18 mouse cellular contexts compared by ENCODE assay signal in genomic region chr2:25583571-25583970, GRCm38 (mm10). TPM values are rescaled to one million over a fixed set of nuclear protein-coding genes. Genes with fewer than 3 reads are reported as not detected.
DNase-seq lines count a peak whose midpoint lies in the region; ATAC-seq lines count a peak whose summit lies in the region.
"Had no signal": no experiment of that assay in that cellular context is flagged by ENCODE, and none has a peak within 500 bp of the region (broad histone marks: within the 10 kb centered on the region; RNA-seq: fewer than 3 reads in every experiment).

No protein-coding gene starts in this region.

- H3K36me3 ChIP-seq in hindbrain, embryonic 12.5 days, result peaks cover 55% of the 10 kb centered on the region
- H3K36me3 ChIP-seq in hindbrain, embryonic 11.5 days (ENCODE audit: control insufficient read depth, insufficient read depth, low read length), result no peaks in the 10 kb centered on the region
- peaks cover 25% of the 10 kb centered on the region for H3K36me3 ChIP-seq in hindbrain, embryonic 15.5 days
- peaks cover 63% of the 10 kb centered on the region for H3K36me3 ChIP-seq in forebrain, embryonic 10.5 days (replicated peaks)

- no peaks in the 10 kb centered on the region for H3K9me3 ChIP-seq in hindbrain, embryonic 12.5 days (replicated peaks)
- no peaks in the 10 kb centered on the region for H3K9me3 ChIP-seq in hindbrain, embryonic 11.5 days (ENCODE audit: control insufficient read depth, low read length)
- H3K9me3 ChIP-seq in hindbrain, embryonic 15.5 days, result no peaks in the 10 kb centered on the region
- no peaks in the 10 kb centered on the region for H3K9me3 ChIP-seq in forebrain, embryonic 10.5 days
- H3K9me3 ChIP-seq: embryonic facial prominence, embryonic 13.5 days; heart, embryonic 15.5 days; limb, embryonic 15.5 days; midbrain, embryonic 10.5 days; stomach, embryonic 15.5 days had no signal

- ATAC-seq in hindbrain, embryonic 12.5 days (ENCODE audit: low FRiP score), result no peak
- ATAC-seq in hindbrain, embryonic 11.5 days (ENCODE audit: low FRiP score), result no peak
- ATAC-seq in hindbrain, embryonic 15.5 days (ENCODE audit: low FRiP score, low read depth), result no peak

- H3K27me3 ChIP-seq in hindbrain, embryonic 12.5 days, result peaks cover 28% of the 10 kb centered on the region
- H3K27me3 ChIP-seq in hindbrain, embryonic 11.5 days (ENCODE audit: control insufficient read depth, insufficient read depth, low read length), result peaks cover 26% of the 10 kb centered on the region
- peaks cover 24% of the 10 kb centered on the region for H3K27me3 ChIP-seq in hindbrain, embryonic 15.5 days
- peaks cover 31% of the 10 kb centered on the region for H3K27me3 ChIP-seq in forebrain, embryonic 10.5 days (ENCODE audit: poor library complexity, severe bottlenecking)

- no peak overlapping the region for H3K9ac ChIP-seq in hindbrain, embryonic 12.5 days
- H3K9ac ChIP-seq in hindbrain, embryonic 11.5 days (ENCODE audit: low read depth, low read length), result no peak overlapping the region
- no peak overlapping the region for H3K9ac ChIP-seq in hindbrain, embryonic 15.5 days
- H3K9ac ChIP-seq: heart, embryonic 15.5 days; limb, embryonic 15.5 days; lung, embryonic 14.5 days; stomach, embryonic 15.5 days had no signal

- H3K27ac ChIP-seq in hindbrain, embryonic 12.5 days, result 0 out of 2 replicates have a peak overlapping the region, but pooled peaks have one; percentile 7
- H3K27ac ChIP-seq in hindbrain, embryonic 11.5 days (ENCODE audit: low read depth, low read length), result no peak overlapping the region
- peak overlapping the region; percentile 34; the same call in 1 of the 2 replicates for H3K27ac ChIP-seq in hindbrain, embryonic 15.5 days (replicated peaks)
- H3K27ac ChIP-seq in forebrain, embryonic 10.5 days, result no peak overlapping the region
- H3K27ac ChIP-seq: heart, adult 2 months; heart, embryonic 15.5 days; limb, embryonic 15.5 days; midbrain, embryonic 10.5 days; stomach, embryonic 15.5 days had no signal

- WGBS in hindbrain, embryonic 12.5 days, result 78% methylated on average over 4 of the region's 4 CpGs
- WGBS in hindbrain, embryonic 11.5 days, result 76% methylated on average over 4 of the region's 4 CpGs
- WGBS in hindbrain, embryonic 15.5 days, result 68% methylated on average over 4 of the region's 4 CpGs
- WGBS in forebrain, embryonic 10.5 days, result 80% methylated on average over 4 of the region's 4 CpGs

- H3K4me1 ChIP-seq in hindbrain, embryonic 12.5 days, result peaks cover 44% of the 10 kb centered on the region
- H3K4me1 ChIP-seq in hindbrain, embryonic 11.5 days (replicated peaks; ENCODE audit: control insufficient read depth, insufficient read depth, low read length), result peaks cover 3% of the 10 kb centered on the region
- H3K4me1 ChIP-seq in hindbrain, embryonic 15.5 days (replicated peaks), result peaks cover 51% of the 10 kb centered on the region
- H3K4me1 ChIP-seq in forebrain, embryonic 10.5 days, result peaks cover 43% of the 10 kb centered on the region

- no peak overlapping the region for H3K4me3 ChIP-seq in hindbrain, embryonic 12.5 days
- no peak overlapping the region for H3K4me3 ChIP-seq in hindbrain, embryonic 11.5 days (ENCODE audit: low read depth, low read length)
- H3K4me3 ChIP-seq in hindbrain, embryonic 15.5 days, result no peak overlapping the region
- H3K4me3 ChIP-seq in forebrain, embryonic 10.5 days, result no peak overlapping the region
- H3K4me3 ChIP-seq: embryonic facial prominence, embryonic 13.5 days; heart, adult 2 months; heart, embryonic 15.5 days; limb, embryonic 15.5 days; midbrain, embryonic 10.5 days; stomach, embryonic 15.5 days had no signal

- no peak overlapping the region for H3K4me2 ChIP-seq in hindbrain, embryonic 12.5 days (replicated peaks)
- no peak overlapping the region for H3K4me2 ChIP-seq in hindbrain, embryonic 11.5 days (replicated peaks; ENCODE audit: low read depth, low read length)
- no peak overlapping the region for H3K4me2 ChIP-seq in hindbrain, embryonic 15.5 days
- H3K4me2 ChIP-seq: embryonic facial prominence, embryonic 13.5 days; heart, embryonic 15.5 days; limb, embryonic 15.5 days; lung, embryonic 14.5 days; stomach, embryonic 15.5 days had no signal

- DNase-seq in hindbrain, embryonic 11.5 days (ENCODE audit: low spot score), result no peak
- peak; percentile 45 to 49 for DNase-seq in right cerebral cortex, postnatal 10 days (ENCODE audit: low spot score in 2 of 2)
- no peak for DNase-seq in right cerebral cortex, postnatal 36 days (ENCODE audit: low spot score in 2 of 2)
- DNase-seq in T-cell, adult 2 months (ENCODE audit: low spot score), result no peak
- no peak for DNase-seq in forebrain, embryonic 10.5 days (ENCODE audit: extremely low spot score, low spot score)
- DNase-seq: gastrocnemius, postnatal 10 days; kidney, adult 18-20 months; kidney, postnatal 10 days; lung, embryonic 14.5 days; lung, postnatal 4 days had no signal

RNA-seq across cellular contexts. Expression of gene Ajm1, which starts 2.0 kb away (rescaled TPM):
- polyA plus RNA-seq in hindbrain, embryonic 12.5 days (2016; fragmentation: Nextera tagmentation; extraction: Ambion mirVana), result 2.4 and 3.1 TPM in 2 replicates
- 0.38 and 0.59 TPM in 2 replicates for polyA plus RNA-seq in hindbrain, embryonic 11.5 days (2014; fragmentation: Nextera tagmentation; extraction: Ambion mirVana)
- polyA plus RNA-seq in hindbrain, embryonic 15.5 days (2015; fragmentation: Nextera tagmentation; extraction: Ambion mirVana), result 14.5 and 16.5 TPM in 2 replicates
- 0.02 TPM in 1 of 2 replicates, not detected in the other for polyA plus RNA-seq in forebrain, embryonic 10.5 days (2016; fragmentation: Nextera tagmentation; extraction: Ambion mirVana)
- polyA plus RNA-seq: lung, embryonic 14.5 days had no signal

RNA-seq across cellular contexts. Expression of gene Phpt1, which starts 8.5 kb away (rescaled TPM):
- polyA plus RNA-seq in hindbrain, embryonic 12.5 days (2016; fragmentation: Nextera tagmentation; extraction: Ambion mirVana), result 131 and 162 TPM in 2 replicates
- 161 and 167 TPM in 2 replicates for polyA plus RNA-seq in hindbrain, embryonic 11.5 days (2014; fragmentation: Nextera tagmentation; extraction: Ambion mirVana)
- polyA plus RNA-seq in hindbrain, embryonic 15.5 days (2015; fragmentation: Nextera tagmentation; extraction: Ambion mirVana), result 159 and 169 TPM in 2 replicates
- 162 and 165 TPM in 2 replicates for polyA plus RNA-seq in forebrain, embryonic 10.5 days (2016; fragmentation: Nextera tagmentation; extraction: Ambion mirVana)

RNA-seq across cellular contexts. Expression of gene Mamdc4, which starts 8.9 kb away (rescaled TPM):
- 4.7 and 6.7 TPM in 2 replicates for polyA plus RNA-seq in hindbrain, embryonic 12.5 days (2016; fragmentation: Nextera tagmentation; extraction: Ambion mirVana)
- 3.0 and 4.2 TPM in 2 replicates for polyA plus RNA-seq in hindbrain, embryonic 11.5 days (2014; fragmentation: Nextera tagmentation; extraction: Ambion mirVana)
- 1.6 and 2.1 TPM in 2 replicates for polyA plus RNA-seq in hindbrain, embryonic 15.5 days (2015; fragmentation: Nextera tagmentation; extraction: Ambion mirVana)
- polyA plus RNA-seq in forebrain, embryonic 10.5 days (2016; fragmentation: Nextera tagmentation; extraction: Ambion mirVana), result 5.0 and 7.0 TPM in 2 replicates

RNA-seq across cellular contexts. Expression of gene Rabl6, which starts 24.8 kb away (rescaled TPM):
- 70.0 and 72.3 TPM in 2 replicates for polyA plus RNA-seq in hindbrain, embryonic 12.5 days (2016; fragmentation: Nextera tagmentation; extraction: Ambion mirVana)
- polyA plus RNA-seq in hindbrain, embryonic 11.5 days (2014; fragmentation: Nextera tagmentation; extraction: Ambion mirVana), result 53.3 and 55.3 TPM in 2 replicates
- polyA plus RNA-seq in hindbrain, embryonic 15.5 days (2015; fragmentation: Nextera tagmentation; extraction: Ambion mirVana), result 70.0 and 73.5 TPM in 2 replicates
- 78.3 and 80.8 TPM in 2 replicates for polyA plus RNA-seq in forebrain, embryonic 10.5 days (2016; fragmentation: Nextera tagmentation; extraction: Ambion mirVana)

RNA-seq across cellular contexts. Expression of gene Edf1, which starts 25.9 kb away (rescaled TPM):
- 377 TPM in 2 replicates for polyA plus RNA-seq in hindbrain, embryonic 12.5 days (2016; fragmentation: Nextera tagmentation; extraction: Ambion mirVana)
- 380 and 436 TPM in 2 replicates for polyA plus RNA-seq in hindbrain, embryonic 11.5 days (2014; fragmentation: Nextera tagmentation; extraction: Ambion mirVana)
- polyA plus RNA-seq in hindbrain, embryonic 15.5 days (2015; fragmentation: Nextera tagmentation; extraction: Ambion mirVana), result 375 and 378 TPM in 2 replicates
- polyA plus RNA-seq in forebrain, embryonic 10.5 days (2016; fragmentation: Nextera tagmentation; extraction: Ambion mirVana), result 337 and 341 TPM in 2 replicates

Comparison
In these comparisons a context has a peak if more than half of its experiments do, and no peak if none do; other contexts are left out.
1. H3K27ac ChIP-seq: peak in hindbrain, embryonic 12.5 days (single experiment) and hindbrain, embryonic 15.5 days (single experiment); none in hindbrain, embryonic 11.5 days (single experiment) and forebrain, embryonic 10.5 days (single experiment).
2. DNase-seq: peak in right cerebral cortex, postnatal 10 days (2 of 2); none in hindbrain, embryonic 11.5 days (single experiment), right cerebral cortex, postnatal 36 days (0 of 2), T-cell, adult 2 months (single experiment) and forebrain, embryonic 10.5 days (single experiment).